Mouse (Mus musculus) heart, embryonic 13.5 days (tissue): Measurements from ENCODE around the gene Asic4. TPM values are rescaled to one million over a fixed set of nuclear protein-coding genes. Genes with fewer than 3 reads are reported as not detected.

Source experiments
- ATAC-seq: fragments of 200-750 bp; cut with Nextera tagmentation; 2 replicates; pipeline ENCODE4 v1.8.0; 2017; ENCODE audit warnings: moderate TSS enrichment; ENCODE audit not compliant: insufficient number of reproducible peaks, low FRiP score, low TSS enrichment; ENCODE audit errors: extremely low read depth
- H3K27ac ChIP-seq: fragments of 300-500 bp; sonication (generic); replicated peaks from 2 replicates; pipeline ENCODE4 v1.5.1; 2015; ENCODE audit warnings: moderate library complexity, mild to moderate bottlenecking, inconsistent platforms
- H3K27me3 ChIP-seq: fragments of 300-500 bp; sonication (generic); replicated peaks from 2 replicates; pipeline ENCODE4 v1.6.1; 2015; ENCODE audit warnings: mild to moderate bottlenecking, inconsistent platforms
- H3K36me3 ChIP-seq: fragments of 300-500 bp; sonication (generic); 2 replicates; pipeline ENCODE4 v1.6.1; 2015; ENCODE audit warnings: mild to moderate bottlenecking, inconsistent platforms
- H3K4me1 ChIP-seq: fragments of 300-500 bp; sonication (generic); 2 replicates; pipeline ENCODE4 v1.6.1; 2015; ENCODE audit warnings: inconsistent platforms
- H3K4me2 ChIP-seq: fragments of 300-500 bp; sonication (generic); 2 replicates; pipeline ENCODE4 v1.6.1; 2015; ENCODE audit warnings: inconsistent platforms, mild to moderate bottlenecking, moderate library complexity
- H3K4me3 ChIP-seq: fragments of 300-500 bp; sonication (generic); 2 replicates; pipeline ENCODE4 v1.5.1; 2015; ENCODE audit warnings: moderate library complexity, mild to moderate bottlenecking, inconsistent platforms
- H3K9ac ChIP-seq: fragments of 300-500 bp; sonication (generic); 2 replicates; pipeline ENCODE4 v1.6.1; 2015; ENCODE audit warnings: inconsistent platforms, mild to moderate bottlenecking, moderate library complexity
- H3K9me3 ChIP-seq: fragments of 300-500 bp; sonication (generic); 2 replicates; pipeline ENCODE4 v1.6.1; 2016; ENCODE audit warnings: inconsistent platforms
- WGBS: fragments of 180-500 bp; shearing (Covaris S2); methylation state at CpG from one replicate; pipeline ENCODE4 v1.1.7; 2015; ENCODE audit warnings: mixed read lengths; 5-methylcytosine and 5-hydroxymethylcytosine counted together
- polyA plus RNA-seq: library from polyadenylated mRNA; unstranded; fragments of >200 nt; fragmentation: Nextera tagmentation; extraction: Ambion mirVana; gene quantifications from 2 replicates; pipeline ENCODE4 v1.2.1, GENCODE M21; 2015

Asic4 gene
- polyA plus RNA-seq, 1 experiment from 2014 or later, result 0.31 TPM

DNA sequence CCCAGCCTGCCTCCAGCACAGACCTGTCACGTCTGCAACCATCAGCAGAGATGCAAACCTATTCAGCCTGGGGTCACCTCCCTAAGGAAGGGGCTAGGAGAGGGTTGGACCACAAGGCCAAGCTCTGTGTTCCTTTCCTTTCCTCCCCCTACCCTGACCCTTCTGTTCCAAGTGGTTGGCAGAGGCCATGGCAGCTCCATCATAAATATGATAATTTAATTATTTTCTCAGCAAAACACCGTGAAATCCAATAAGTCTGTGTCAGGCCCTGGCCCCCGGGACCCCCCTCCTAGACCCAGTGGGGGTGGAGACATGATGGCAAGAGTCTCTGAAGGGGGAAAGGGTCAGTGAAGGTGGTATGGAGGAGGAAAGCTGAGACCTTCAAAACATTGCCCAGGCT is 6.0 kb upstream of the Asic4 start:
- H3K27ac ChIP-seq, result no peak overlapping the region
- H3K4me3 ChIP-seq, result no peak overlapping the region
- peaks cover 56% of the 10 kb centered on the region for H3K4me1 ChIP-seq
- ATAC-seq, result no peak
- peaks cover 37% of the 10 kb centered on the region for H3K36me3 ChIP-seq
- peak overlapping the region; percentile 28; the same call in 1 of the 2 replicates for H3K9ac ChIP-seq
- WGBS, result 66% methylated on average over 3 of the region's 3 CpGs
- H3K4me2 ChIP-seq, result no peak overlapping the region
- no peaks in the 10 kb centered on the region for H3K9me3 ChIP-seq
- H3K27me3 ChIP-seq, result peaks cover 64% of the 10 kb centered on the region

DNA sequence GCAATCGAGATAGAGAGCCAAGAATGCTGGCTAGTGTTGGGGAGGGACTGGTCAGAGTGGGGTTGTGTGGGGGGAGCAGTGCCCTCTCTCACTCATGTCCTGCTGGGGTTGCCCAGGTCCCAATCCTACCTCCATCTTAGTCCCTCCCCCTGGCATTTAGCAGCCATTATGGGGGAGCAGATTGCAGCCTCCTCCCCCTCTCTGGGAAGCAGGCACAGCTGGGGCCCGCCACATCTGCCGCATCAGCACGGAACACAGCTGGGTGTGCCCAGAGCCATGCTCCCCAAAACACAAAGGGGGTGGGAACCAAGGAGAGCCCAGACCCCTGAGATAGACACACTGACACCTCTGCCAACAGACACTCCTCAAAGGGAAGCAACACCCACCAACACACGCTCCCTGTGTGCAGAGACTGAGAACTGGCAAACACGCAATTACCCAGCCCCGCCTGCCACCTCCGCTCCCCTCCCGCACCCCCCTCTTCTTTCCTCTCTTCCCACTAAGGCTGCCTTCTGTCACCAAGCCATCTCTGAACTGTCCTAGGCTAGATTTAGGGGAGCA is 5.0 kb upstream of the Asic4 start:
- Histone ChIP-seq H3K4me2 (peak overlapping the region; percentile 72), H3K27ac (no peak overlapping the region), H3K36me3 (peaks cover 29% of the 10 kb centered on the region), H3K4me1 (peaks cover 64% of the 10 kb centered on the region), H3K4me3 (peak overlapping the region; percentile 42; the same call in 1 of the 2 replicates), H3K9me3 (no peaks in the 10 kb centered on the region), H3K9ac (peak overlapping the region; percentile 72; the same call in 1 of the 2 replicates), H3K27me3 (peaks cover 74% of the 10 kb centered on the region)
- 10% methylated on average over 9 of the region's 9 CpGs for WGBS
- ATAC-seq, result no peak

DNA sequence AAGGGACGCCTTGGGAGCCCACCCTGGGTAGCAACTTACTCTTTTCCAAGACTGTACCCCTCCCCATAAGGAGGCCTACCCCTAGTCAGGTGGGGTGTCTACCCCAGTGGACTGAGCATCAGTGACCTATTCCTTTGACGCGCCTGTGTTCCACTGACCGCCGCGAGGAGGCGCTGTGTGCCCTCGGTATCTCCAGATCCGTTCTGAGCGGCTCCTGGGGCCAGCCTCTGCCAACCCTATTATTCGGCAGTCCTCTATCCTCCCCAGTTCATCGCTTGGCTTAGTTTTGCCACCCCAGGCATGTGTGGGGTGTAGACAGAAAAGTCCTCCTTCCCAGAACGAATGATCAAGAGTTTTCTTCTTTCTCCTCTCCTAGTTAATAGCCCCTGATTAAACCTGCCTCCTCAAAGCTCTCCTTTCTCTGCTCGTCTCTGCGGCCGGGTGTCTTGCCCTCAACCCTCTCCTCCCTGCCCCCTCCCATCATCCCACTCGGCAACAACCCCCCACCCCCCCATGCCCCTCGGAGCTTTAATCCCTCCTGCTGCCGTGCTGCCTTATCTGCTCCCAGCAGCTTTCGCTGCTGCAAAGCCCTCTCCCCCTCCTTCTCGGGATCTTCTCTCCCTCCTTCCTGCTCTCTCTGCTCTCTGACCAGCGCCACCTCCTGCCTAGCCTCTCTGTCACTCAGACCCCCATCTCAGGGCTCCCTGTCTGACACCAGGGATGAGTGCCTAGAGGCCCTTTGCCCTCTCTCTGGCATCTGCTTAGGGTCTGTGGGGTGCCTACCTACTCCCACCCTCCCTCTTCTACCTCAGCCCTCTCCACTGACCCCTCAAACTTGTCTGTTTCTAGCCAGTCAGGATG is 4.3 kb upstream of the Asic4 start:
- H3K4me3 ChIP-seq, result peak overlapping the region; percentile 42
- peak overlapping the region; percentile 72 for H3K9ac ChIP-seq
- peak overlapping the region; percentile 48 for H3K27ac ChIP-seq
- peaks cover 72% of the 10 kb centered on the region for H3K4me1 ChIP-seq
- H3K27me3 ChIP-seq, result peaks cover 82% of the 10 kb centered on the region
- WGBS, result under 1% methylated on average over 22 of the region's 22 CpGs
- H3K36me3 ChIP-seq, result peaks cover 22% of the 10 kb centered on the region
- no peak for ATAC-seq
- no peaks in the 10 kb centered on the region for H3K9me3 ChIP-seq
- H3K4me2 ChIP-seq, result peak overlapping the region; percentile 72

DNA sequence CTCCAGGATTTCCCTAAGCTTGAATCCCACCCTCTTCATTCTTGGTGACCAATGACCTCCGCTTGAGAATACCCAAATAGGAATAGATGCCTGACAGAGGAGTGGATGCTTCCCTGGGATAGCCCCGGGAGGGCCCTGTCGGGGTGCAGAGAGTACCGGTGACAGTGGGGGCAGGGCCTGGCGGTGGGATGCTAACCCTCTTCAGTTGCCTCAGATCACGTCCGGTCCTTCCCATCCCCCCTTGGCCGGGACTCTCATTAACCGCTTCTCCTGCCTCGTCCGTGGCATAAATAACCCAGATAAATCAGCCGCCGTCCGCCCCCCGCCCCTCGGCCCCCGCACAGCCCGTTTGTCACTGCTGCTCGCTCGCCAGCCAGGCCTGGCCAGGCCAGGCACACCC is 3.6 kb upstream of the Asic4 start:
- no peak for ATAC-seq
- peaks cover 15% of the 10 kb centered on the region for H3K36me3 ChIP-seq
- no peaks in the 10 kb centered on the region for H3K9me3 ChIP-seq
- WGBS, result 7% methylated on average over 20 of the region's 20 CpGs
- H3K9ac ChIP-seq, result peak overlapping the region; percentile 72
- H3K27ac ChIP-seq, result peak overlapping the region; percentile 48
- peak overlapping the region; percentile 72 for H3K4me2 ChIP-seq
- peak overlapping the region; percentile 42; the same call in 1 of the 2 replicates for H3K4me3 ChIP-seq
- peaks cover 76% of the 10 kb centered on the region for H3K4me1 ChIP-seq
- peaks cover 88% of the 10 kb centered on the region for H3K27me3 ChIP-seq

DNA sequence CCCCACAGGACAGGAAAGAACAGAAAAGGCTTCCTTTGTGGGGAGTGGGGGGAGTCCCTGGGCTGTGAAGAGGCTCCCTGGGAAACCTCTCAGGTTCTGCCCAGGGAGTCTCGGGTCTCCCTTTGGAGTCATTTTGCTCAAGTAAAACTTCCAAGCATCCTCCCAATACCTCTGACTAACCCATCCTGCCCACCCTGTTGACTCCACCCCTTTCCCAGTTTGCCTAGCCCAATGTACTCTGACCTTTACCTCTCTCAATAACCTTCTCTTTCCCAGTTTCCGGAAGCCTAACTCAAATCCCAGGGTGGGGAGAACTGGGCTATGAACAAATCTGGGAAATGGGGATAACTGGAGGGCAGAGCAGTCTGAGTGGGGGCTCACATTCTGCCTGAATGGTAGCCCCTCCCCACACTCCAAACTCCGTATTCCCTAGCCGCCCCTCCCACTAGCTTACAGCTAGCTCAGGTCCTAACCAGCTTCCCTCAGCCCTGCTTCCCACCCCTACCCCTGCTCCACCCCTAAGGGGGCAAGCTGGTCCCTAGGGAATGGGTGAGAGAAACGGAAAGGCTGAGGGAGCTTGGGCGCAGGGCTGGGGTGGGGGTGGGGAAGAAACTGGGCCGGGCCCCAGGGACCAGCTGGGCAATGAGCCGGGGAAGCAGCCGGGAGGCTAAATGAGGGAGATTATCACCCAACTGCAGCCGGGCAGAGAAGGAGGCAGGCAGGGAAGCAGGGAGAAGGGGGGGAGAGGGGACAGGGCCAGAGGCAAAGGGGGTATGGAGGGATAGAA is 2.8 kb upstream of the Asic4 start:
- no peak for ATAC-seq
- no peak overlapping the region for H3K27ac ChIP-seq
- peak overlapping the region; percentile 72 for H3K4me2 ChIP-seq
- peak overlapping the region; percentile 72 for H3K9ac ChIP-seq
- peaks cover 7% of the 10 kb centered on the region for H3K36me3 ChIP-seq
- H3K4me1 ChIP-seq, result peaks cover 76% of the 10 kb centered on the region
- WGBS, result 9% methylated on average over 10 of the region's 10 CpGs
- H3K4me3 ChIP-seq, result peak overlapping the region; percentile 16; the same call in 1 of the 2 replicates
- H3K27me3 ChIP-seq, result peaks cover 93% of the 10 kb centered on the region
- no peaks in the 10 kb centered on the region for H3K9me3 ChIP-seq

DNA sequence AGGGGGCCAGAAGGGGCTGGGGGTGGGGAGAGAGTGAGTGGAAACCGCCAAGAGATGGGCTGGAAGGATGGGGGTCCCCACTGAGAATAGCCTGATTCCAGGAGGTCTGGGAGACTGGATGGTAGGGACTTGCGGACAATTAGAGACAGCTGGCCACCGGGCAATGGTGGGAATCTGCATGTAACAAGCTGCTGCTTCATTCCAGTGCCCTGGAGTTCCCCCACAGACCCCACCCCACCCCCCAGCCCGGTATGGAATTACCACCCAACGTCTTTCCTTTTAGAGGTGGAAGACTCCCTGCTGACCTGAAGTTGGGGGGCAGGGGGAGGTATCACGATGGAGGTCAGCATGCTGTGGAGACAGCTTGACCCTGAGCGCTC is 2.2 kb upstream of the Asic4 start:
- H3K4me1 ChIP-seq, result peaks cover 76% of the 10 kb centered on the region
- H3K4me3 ChIP-seq, result no peak overlapping the region
- H3K36me3 ChIP-seq, result 0 out of 2 replicates have a peak, but pooled peaks cover under 1% of the 10 kb centered on the region
- 7% methylated on average over 7 of the region's 7 CpGs for WGBS
- no peak for ATAC-seq
- H3K9ac ChIP-seq, result peak overlapping the region; percentile 72; the same call in 1 of the 2 replicates
- no peak overlapping the region for H3K27ac ChIP-seq
- peak overlapping the region; percentile 72 for H3K4me2 ChIP-seq
- H3K9me3 ChIP-seq, result no peaks in the 10 kb centered on the region
- H3K27me3 ChIP-seq, result peaks cover 95% of the 10 kb centered on the region

DNA sequence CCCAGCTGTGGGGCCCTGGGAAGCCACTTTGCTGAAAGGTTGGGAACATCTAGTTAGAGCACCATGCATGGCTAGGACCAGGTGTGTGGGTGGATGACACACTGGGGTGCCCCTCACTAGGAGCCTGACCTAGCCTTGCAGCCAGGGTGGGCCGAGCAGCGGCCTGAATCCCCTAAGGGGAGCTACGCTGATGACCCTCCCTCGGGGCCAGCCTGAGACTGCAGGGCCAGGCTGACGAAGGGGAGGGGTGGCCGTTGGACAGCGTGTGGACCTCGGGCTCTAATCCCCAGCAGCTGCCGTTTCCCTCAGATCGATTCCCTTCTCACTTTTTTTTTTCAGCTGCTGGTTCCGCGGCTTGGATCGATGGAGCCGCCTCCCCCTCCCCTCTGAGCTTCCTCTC is 1.3 kb upstream of the Asic4 start:
- WGBS, result 4% methylated on average over 14 of the region's 14 CpGs
- ATAC-seq, result no peak
- Histone ChIP-seq H3K4me2 (no peak overlapping the region), H3K4me3 (no peak overlapping the region), H3K4me1 (peaks cover 70% of the 10 kb centered on the region), H3K27me3 (peaks cover 95% of the 10 kb centered on the region), H3K9ac (peak overlapping the region; percentile 5; the same call in 1 of the 2 replicates), H3K27ac (no peak overlapping the region), H3K9me3 (no peaks in the 10 kb centered on the region), H3K36me3 (no peaks in the 10 kb centered on the region)

DNA sequence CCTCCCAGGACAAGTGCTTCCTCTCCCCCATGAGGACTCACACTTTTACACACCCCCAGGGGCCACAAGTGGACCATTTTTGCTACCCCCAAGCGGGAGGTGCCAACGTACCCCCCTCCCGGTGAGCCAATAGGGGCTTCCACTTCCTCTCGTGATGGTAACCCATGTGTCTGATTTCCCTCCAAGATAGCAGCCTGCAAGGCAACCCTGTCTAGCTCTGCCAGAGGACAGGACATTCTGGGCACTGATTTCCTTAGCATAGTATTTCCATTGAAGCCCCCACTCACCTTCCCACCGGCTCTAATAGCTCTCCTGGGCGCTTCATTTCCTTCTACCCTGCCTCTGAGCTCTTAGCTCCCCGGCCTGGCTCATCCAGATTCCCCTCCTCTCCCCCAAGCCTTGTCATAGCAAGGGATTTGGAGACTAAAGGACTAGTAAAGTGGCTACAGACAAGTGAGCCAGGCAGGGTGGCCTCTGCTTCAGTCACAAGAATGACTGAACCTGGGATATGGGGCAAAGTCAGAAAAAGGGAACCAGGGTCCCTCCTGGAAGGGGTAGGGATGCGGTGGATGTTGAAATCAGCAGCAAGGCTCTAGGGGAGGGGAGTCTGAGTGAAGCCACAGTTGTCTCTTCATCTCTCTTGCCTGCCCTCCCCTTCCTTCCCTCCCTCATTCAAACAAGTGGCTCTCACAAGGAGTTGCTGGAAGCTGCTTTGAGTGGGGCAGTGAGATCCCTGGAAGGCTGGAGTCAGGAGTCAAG is 680 bp upstream of the Asic4 start:
- H3K4me2 ChIP-seq, result peak overlapping the region; percentile 73
- no peaks in the 10 kb centered on the region for H3K9me3 ChIP-seq
- peak overlapping the region; percentile 74; the same call in 1 of the 2 replicates for H3K9ac ChIP-seq
- peaks cover 94% of the 10 kb centered on the region for H3K27me3 ChIP-seq
- no peak overlapping the region for H3K27ac ChIP-seq
- H3K4me3 ChIP-seq, result peak overlapping the region; percentile 46; the same call in 1 of the 2 replicates
- no peak for ATAC-seq
- H3K4me1 ChIP-seq, result peaks cover 66% of the 10 kb centered on the region
- WGBS, result 10% methylated on average over 8 of the region's 8 CpGs
- H3K36me3 ChIP-seq, result no peaks in the 10 kb centered on the region

DNA sequence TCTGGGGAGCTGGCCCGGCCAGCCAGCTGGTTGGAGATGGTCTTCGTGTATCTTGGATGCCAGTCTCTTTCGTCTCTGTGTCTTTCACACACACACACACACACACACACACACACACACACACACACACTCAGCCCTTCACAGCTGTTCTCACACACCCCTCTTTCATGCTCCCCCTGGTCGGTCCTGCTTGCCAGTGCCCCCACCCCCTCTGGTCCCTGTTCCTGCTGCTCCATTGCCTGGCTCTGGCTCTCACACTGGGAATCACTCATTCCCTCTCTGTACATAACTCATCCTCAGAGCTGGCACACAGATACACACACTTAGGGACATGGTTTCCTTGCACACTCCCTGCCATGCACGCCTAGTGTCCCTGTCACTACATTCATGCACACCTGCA is 1.7 kb downstream of the Asic4 start:
- 73% methylated on average over 3 of the region's 5 CpGs for WGBS
- Histone ChIP-seq H3K9me3 (no peaks in the 10 kb centered on the region), H3K4me3 (no peak overlapping the region), H3K27ac (no peak overlapping the region), H3K27me3 (peaks cover 97% of the 10 kb centered on the region), H3K4me2 (no peak overlapping the region), H3K9ac (no peak overlapping the region), H3K4me1 (peaks cover 45% of the 10 kb centered on the region), H3K36me3 (no peaks in the 10 kb centered on the region)
- no peak for ATAC-seq

DNA sequence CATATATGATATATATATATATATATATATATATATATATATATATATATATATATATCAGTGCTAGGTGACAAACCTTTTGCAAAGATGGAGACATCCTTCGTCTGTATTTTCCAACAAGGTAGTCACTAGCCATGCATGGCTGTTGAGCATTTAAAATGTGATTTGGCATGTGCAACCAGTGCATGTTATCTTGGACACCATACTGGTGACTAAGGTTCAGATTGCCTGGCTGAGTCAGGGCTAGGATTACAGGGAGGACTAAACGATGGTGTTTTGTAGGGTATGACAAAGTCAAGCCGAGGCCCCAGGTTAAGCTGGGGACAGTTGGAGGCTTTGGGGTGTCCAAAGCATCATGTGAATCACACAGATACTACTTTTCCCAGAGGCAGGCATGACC is 5.2 kb downstream of the Asic4 start:
- no peak for ATAC-seq
- Histone ChIP-seq H3K9me3 (no peaks in the 10 kb centered on the region), H3K4me2 (no peak overlapping the region), H3K27ac (no peak overlapping the region), H3K36me3 (no peaks in the 10 kb centered on the region), H3K4me3 (no peak overlapping the region), H3K9ac (no peak overlapping the region), H3K4me1 (peaks cover 39% of the 10 kb centered on the region), H3K27me3 (peaks cover 95% of the 10 kb centered on the region)
- 68% methylated on average over 3 of the region's 3 CpGs for WGBS
